Mouse (Mus musculus) testis, postnatal 14 days (tissue): Measurements from ENCODE around the gene Klk12.

Experiments used
- DNase-seq: peaks from one replicate; pipeline ENCODE4 v3.0.0; 2021; ENCODE audit warnings: low spot score

Klk12 gene

GRCm38 (mm10) chr7:43796355-43796754 is 27.7 kb downstream of the Klk12 start:
- DNase-seq, result no peak

GRCm38 (mm10) chr7:43797333-43797769 is 28.7 kb downstream of the Klk12 start, which contains the start of gene Klk8:
Klk8 (plus strand) TSS chr7:43797577.
- DNase-seq, result no peak

GRCm38 (mm10) chr7:43797844-43798462 is 29.3 kb downstream of the Klk12 start:
- no peak for DNase-seq

GRCm38 (mm10) chr7:43799876-43800275 is 31.2 kb downstream of the Klk12 start:
- no peak for DNase-seq

GRCm38 (mm10) chr7:43810994-43811393 is 42.3 kb downstream of the Klk12 start, which contains the start of gene Klk7:
Klk7 (plus strand) TSS chr7:43811294.
- DNase-seq, result no peak

GRCm38 (mm10) chr7:43815211-43815610 is 46.5 kb downstream of the Klk12 start:
- no peak for DNase-seq

- DNase-seq, result no peak
Observed at GRCm38 (mm10) chr7:43816746-43817145, 48.0 kb downstream of the Klk12 start.

- DNase-seq, result no peak
Observed at GRCm38 (mm10) chr7:43821581-43821980, 52.9 kb downstream of the Klk12 start.
